Mouse (Mus musculus) heart, adult 8-10 months (tissue): ENCODE measurements around the gene Ptch1. TPM values are rescaled to one million over a fixed set of nuclear protein-coding genes. Genes with fewer than 3 reads are reported as not detected.

ENCODE experiments used
- DNase-seq: peaks from one replicate; pipeline ENCODE4 v3.0.0; 2022; ENCODE audit warnings: low spot score
- total RNA-seq, 4 experiments: library from RNA; stranded (reverse); gene quantifications; 2 replicates each; pipeline ENCODE4 v1.2.4; 2022

Gene Ptch1
- total RNA-seq, 4 experiments from 2014 or later: 10.1 to 17.2 (median 13.6) TPM

DNA sequence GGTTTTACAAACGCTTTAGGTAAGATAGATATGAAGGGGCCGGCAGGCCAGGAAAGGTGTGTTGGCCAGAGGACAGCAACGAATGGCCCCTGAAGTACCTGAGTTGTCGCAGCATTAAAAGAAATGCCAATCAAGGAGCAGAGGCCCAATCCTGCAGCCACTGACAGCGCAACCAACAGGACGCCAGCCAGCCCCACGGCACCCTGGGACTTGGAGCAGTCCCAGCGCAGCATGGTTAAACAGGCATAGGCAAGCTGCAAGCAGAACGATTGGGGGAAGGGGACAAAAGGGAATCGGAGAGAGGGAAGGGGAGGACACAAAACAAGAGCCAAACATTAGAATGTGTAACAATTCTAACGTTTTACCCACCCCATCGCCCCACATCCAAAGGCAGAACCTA lies 32.8 kb downstream of the Ptch1 start:
- no peak for DNase-seq

DNA sequence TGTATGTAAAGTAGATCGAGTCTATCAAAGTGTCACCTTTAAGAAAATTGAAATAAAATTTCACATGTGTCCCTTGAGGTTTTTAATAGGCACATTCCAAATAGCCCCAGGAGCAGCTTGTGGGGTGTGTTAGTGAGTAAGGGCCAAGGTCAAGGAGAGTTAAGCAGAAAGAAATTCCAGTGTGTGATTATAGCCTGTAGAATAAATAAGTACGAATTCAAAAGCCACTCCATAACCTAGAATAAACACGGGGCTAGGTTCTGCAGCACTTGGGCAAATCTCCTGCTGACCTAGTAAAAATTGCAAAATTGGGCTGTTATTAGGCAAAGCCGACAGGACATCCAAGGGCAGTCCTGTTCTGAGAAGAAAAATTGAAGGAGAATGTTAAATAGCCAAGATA lies 38.4 kb downstream of the Ptch1 start:
- DNase-seq: no peak

DNA sequence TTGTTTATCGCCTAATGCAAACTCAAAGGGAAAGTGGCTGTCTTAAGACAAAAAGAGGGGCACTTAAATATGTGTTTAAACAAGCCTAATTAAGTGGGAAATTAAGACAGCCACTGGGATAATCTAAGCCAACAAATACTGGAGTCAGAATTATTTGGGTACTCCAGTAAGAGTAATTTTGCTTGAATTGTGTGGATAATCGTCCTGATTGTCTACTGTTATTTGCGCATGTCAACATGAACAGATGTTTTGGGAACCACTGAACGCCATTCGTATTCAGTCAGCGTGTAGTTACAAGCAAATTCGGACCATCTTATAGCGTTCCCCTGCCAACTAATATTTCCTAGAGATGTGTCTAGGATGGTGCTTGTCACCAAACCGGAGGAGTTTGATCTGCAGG lies 42.5 kb downstream of the Ptch1 start:
- no peak for DNase-seq

DNA sequence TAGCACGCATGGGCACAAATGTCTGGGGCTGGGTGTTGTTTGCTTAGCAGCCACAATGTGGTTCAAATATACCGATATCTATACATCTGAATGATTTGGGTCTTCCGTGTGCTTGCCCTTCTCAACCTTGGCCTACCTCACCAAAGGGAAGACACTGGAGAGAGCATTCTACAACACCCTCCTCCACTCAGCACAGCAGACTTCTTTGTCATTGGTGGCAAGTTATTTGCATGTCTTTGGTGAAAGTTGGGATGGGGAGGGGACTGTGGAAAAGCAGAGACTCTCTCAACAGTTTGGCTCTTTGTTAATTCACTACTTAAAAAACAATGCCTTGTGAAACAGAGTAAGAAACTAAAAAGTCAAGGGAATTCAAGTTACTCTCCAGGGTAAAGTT lies 43.0 kb downstream of the Ptch1 start:
- DNase-seq: no peak

DNA sequence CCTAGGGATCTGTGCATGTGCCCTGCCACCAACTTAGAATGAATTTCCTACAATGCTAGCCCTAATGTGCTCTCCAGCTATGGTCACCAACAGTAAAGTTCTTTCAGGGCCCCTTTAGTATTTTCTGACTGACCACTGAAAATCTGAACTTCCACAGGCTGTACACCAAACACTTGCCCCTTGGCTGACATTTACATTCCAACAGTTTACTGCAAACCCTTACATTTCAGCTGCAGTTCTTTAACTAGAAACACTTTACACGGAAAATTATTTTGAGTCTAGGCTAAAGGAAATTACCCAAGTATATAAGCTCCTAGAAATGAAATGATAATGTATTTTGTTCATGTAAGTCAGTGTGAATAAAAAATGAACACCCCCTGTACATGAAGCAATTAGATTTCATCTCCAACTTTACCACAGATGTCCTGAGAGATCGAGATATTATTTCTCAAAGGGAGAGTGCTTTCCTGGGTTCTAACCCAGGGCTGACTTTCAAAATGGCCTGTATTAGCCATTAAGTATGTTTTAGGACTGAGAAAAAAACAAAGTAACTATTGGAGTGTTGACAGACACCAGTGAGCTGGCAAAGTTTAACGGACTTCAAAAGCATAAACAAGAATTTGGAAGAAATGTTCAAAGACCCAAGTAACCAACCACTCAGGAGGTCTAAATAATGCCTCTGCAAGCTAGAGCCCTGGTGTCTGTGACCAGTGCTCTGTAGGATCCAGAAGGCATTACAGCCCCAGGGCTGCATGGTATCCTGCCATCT lies 43.6 kb downstream of the Ptch1 start:
- DNase-seq: no peak

DNA sequence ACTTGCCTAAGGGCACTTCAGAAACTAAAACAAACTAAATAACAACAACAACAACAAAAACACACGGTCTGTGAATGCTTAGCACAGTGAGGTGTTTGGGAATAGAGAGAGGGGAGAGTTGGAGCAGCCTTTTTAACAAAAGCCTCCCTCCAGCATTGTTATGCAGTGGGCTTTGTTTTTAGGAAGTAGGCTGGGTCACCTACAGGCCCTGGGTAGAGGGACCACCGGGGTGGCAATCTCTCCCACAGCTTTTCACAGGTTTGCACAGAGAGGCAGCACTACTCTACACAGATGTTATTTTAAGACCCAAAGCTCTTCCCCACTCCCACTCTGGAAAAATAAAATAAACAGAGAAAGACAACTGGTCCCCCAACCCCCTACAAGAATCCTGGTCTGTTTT lies 44.5 kb downstream of the Ptch1 start:
- no peak for DNase-seq

DNA sequence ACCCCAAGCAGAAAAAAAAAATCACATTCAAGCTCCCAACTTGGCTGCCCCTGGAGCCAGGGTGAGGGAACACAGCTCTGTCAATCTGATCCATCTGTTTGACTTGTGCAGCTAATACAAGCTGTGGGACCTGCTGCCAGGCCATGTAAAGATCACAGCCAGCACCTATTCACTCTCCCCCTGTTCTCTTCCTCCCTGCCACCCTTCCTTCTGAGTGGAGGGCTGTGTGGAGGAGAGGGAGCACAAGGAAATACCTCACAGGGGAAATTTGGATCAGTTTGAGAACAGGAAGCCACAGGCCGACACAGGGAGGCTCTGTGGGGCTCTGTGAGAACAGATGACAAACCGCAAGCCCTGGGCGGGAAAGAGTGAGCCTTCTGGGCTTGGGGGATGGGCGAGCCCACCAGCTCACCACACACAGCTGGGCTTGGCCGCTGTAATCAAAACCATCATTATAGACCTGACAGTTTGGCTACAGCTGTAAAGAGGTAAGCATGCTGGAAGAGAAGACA lies 45.2 kb downstream of the Ptch1 start:
- DNase-seq: no peak

DNA sequence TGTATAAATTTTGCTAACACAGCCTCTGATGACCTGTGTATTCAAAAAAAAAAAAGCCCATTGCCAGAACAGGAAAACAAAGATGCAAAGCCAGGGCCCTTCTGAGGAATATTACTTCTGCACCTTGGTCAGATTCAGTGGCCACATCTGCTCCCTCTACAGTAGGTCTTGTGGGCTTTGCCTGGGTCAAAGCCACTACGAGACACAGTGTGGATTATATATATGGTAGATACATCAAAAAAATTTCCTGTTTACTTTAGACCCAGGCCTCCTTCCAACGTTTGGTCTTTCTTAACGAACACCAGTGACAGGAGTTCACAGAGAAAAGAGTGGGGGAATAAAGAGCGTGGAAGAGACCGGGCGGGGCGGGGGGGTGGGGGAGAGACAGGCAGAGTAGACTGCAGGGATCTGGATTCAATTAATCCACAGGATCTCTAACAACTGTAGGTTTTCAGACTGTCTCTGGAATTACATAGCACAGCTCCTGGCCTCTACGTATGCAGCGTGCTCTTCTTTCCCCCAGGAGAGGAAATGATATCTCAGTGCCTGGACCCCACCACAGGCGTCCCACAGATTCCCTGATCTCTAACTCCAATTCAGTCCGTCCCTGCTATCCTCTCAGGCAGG lies 47.7 kb downstream of the Ptch1 start:
- no peak for DNase-seq

DNA sequence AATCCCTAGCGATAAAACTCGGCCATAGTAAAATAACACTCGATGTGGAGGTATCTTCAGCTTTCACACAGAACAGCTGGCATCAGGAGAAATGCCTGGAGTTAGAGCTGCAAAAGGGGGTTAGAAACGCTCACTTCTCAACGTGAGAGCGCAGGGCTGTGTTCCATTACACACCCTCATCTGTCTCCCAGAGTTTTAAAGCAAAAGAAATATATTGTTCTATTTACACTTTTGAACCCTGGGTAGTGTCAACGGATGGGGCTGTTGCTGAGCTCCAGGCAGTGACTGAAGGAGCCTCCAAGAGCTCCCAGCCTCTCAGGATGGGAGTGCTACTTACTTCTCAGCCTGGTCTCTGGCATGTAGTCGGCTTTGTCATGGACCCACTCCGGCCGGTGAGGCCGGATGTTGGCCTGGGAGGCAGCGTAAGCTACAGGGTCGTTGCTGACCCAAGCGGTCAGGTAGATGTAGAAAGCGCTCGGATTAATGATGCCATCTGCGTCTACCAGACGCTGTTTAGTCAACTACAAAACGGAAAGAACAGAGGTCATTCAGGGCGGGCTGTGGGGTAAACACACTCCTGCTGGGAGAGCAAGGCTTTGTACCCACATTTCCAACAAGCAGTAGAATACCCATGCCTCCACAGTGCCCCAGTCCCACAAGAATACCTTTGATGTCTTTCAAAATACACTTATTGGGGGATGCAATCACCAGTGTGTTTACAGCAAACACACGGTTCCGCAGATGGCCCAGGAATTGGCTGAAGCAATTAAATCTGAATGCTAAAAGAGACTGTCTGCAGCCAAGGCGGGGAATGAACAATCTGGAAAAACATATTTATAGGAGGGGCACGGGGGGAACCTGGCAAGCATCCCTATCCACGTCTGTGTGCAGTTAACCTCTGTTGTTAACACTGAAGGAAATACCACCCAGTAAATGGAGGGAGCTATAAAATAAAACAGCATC lies 48.5 kb downstream of the Ptch1 start:
- no peak for DNase-seq

DNA sequence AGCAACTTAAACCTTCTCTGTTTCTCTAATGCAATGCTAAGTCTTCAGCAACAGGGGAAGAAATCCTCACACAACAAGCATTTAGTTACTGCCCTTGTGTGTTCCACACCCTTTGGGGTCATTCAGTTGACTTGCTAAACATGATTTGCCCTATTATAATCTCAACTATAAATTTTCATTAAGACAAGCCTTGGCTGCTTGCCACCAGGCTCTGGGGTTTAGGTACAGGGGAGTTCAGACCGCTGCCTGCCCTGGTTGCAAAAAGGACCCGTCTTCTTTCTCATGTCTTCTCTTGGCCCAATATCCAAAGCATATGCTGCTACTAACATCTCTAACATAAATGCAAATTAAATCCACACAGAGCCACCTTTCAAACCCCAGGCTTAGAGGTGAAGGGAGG lies 49.3 kb downstream of the Ptch1 start:
- no peak for DNase-seq

DNA sequence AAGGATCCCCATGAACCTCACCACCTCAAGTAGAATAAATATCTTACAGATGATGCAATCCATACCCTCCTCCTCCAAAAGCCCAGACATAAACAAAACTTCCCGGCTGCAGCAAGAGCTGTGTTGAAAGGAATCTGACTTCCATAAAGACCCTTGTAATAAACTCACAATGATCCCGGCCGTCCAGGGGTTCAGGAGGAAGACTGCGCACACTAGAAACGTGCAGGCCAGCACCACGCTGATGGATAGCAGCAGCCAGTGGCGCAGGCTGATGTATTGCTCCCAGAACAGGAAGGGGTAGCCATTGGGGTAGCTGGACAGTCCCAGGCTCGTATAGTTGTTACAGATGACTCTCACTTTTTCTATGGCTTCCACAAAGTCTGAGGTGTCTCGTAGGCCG lies 50.6 kb downstream of the Ptch1 start:
- no peak for DNase-seq

DNA sequence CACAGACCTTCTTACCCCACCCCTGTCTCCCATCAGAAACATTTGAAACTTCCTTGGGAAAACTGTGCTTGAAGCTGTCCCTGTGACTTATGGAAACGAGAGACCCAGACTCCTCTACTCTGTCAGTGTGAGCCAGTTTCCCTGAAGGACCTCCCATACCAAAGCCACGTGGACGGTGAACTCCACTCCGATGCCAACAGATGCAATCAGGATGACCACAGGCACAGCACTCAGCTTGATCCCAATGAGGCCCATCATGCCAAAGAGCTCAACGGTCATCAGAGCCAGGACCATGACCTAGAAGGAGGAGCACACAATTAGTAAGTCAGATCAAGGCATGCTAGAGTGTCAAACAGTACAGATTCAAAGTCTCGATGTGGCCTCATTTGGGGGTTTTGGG lies 53.3 kb downstream of the Ptch1 start:
- DNase-seq: no peak

DNA sequence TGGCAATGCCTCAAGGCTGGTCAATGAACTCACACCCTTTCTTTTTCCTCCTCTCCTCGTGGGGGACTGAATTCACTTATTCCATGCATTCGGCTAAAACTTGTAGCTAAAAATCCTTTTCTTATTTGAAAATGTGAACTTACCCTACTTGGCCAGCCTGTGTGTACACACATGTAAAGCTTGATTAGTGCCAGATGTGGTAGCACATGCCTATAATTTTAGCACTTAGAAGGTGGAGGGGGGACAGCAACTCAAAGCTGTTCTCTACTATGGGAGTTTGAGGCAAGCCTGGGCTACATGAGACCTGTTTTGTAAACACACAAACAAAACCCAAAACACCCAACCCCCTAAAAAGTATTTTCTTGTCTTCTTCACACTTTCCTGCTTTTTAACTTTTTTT lies 56.9 kb downstream of the Ptch1 start:
- no peak for DNase-seq

DNA sequence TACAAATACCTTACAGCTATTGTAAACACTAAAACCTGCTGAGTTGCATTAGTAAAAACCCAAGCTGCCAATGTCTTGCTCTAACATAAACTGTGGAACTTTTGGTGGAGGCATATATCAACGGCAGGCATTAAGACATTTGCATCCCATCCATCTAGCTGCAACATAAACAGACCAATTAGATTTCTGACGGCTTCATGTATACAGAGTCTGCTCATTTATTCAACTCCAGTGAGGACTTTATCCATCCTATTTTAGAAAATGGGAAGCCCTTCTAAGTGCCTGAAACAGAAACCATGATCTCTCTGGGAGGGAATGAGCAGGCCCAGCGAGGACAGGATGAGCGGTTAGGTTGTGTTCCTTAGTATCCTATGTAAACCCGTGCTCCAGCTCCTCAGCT lies 57.9 kb downstream of the Ptch1 start:
- no peak for DNase-seq

DNA sequence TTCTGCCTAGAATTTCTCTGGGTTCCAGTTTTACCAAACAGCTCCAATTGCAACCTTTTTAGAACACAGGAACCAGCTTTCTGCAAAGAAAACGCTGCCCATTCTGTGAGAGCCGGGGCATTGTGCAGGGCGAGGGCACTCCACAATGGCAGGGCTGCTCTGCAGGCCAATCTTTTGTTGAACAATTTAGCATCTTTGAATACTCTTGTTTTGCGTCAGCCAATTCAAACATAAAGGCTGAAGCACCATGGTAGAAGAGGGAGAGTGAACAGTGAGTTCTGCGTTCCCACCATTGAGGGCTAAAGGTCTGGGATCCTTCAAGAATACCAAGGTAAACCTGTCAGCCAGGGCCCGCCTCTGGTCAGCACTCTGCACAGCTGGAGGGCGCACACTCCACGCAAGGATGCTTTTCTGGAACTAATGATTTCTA lies 58.5 kb downstream of the Ptch1 start:
- DNase-seq: no peak

DNA sequence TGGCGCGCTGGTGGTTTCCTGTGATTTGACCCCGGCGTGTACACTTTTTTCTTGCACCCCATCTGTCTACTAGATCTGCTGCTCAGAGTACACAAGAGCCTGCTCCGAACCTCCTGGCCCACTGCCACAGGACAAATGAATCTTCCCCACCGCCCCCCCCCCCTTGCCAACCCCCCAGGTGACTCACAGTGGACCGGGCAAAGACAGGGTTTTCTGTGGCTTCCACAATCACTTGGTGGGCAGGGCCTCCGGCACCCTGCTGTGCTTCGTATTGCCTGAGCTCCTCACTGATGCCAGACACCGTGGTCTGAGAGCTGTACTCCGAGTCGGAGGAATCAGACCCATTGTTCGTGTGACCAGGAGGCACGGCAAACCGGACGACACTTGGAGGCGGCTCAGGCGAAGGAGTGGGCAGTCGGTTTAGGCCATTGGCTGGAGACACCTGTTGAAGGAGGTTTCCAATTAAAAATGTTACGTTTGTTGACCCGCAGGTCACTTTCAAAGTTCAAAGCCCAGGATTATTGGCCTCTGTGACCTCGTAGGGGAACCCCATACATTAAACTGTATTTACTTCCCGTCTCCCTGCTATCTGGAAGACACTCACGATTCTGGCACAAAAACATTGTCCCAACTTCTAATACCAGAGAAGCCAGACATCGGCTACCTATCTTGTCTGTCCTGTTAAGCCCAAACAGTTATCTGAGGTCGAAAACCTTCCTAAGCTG lies 59.9 kb downstream of the Ptch1 start:
- DNase-seq: no peak

DNA sequence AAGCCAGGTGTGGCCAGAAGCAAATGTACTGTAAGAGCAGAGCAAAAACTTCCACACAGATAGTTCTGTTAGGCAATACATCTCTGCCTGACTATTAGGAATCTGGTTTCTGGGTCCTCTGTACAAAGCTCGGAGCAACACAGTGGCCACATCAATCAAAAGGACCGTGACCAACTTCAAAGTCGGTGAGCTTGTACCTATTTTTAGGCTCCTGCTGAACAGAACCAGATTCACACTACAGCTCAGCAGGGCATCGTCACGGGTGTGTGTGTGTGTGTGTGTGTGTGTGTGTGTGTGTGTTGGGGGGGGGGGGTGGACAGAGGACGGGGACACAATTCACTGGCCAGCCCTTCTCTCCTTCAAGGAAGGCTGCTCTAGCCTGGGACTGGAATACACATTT lies 61.0 kb downstream of the Ptch1 start:
- DNase-seq: no peak

DNA sequence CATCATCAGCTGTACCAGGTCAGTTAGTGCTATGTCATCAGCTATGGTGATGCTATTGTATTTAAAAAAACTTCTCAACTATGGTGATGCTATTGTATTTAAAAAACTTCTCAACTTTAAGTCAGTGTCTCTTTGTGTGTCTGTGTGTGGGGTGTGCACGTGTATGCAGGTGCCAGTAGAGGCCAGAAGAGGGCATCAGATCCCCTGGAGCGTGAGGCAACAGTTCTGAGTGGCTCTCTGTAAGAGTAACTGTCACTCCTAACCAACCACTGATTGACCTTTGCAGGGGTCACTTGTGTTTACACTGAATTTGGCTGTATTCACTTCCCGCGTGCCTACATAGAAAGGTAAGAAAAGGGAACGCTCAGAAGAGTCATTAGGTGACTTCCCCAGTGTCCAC lies 65.6 kb downstream of the Ptch1 start:
- no peak for DNase-seq

DNA sequence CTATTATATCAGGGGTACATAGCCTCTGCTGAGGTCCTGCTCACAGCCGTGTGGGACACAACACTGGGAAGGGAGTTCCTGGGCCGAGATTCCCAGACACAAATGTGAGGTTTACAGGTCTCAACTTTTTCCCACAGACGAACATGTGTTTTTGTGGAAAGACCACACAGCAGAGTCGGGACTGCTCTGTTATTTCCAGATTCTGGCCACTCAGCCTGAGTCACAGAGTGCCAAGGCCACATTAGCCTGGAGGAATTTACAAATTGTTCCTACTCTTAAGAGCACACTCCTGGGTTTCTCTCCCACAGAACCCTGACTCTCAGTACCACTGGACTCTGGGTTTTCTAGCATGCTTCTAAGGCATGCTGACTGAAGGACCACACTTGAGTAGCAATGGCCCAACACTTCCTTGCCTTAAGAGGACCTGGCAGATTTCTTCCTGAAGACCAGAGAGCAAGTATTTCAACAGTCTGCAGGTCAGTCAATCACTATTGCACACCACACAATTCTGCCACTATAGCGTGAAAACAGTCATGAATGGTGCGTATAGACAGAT lies 66.3 kb downstream of the Ptch1 start:
- no peak for DNase-seq

DNA sequence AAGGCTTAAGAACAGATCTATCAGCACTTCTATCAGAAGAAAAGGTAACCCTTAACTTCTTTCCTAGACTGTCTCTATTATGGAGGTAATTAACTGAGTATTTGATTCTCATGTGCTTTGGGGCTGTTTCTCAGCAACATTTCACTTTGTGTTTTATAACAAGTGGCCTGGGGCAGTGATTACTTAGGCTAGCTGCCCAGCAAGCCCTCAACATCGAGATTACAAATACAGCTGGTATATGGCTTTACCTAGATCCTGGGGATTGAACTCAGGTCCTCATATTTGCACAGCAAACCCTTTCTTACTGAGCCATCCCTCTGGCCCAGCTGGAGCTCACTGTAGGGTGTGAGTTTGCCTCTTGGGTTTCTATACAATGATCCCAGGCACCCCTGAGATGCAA lies 67.0 kb downstream of the Ptch1 start:
- DNase-seq: no peak

DNA sequence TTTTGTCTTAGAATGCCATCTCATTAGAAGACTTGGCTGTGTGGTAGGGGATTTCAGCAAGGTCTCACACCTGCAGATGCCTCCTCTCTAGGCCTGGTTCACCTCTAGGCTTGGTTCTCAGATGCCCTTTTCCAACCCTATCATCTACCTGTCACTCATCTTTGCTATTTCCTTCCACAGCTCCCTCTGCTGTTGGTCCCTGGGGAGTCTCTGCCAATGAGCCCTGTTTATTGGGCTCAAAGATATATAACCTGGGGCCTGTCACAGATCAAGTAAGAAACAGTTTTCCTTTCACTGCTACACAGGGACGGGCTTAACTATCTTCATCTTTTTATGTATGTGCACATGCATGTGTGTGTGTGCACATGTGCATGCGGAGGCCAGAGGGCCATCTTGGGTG lies 71.0 kb downstream of the Ptch1 start:
- no peak for DNase-seq
